7 mouse cellular contexts compared by ENCODE assay signal in the genomic region with DNA sequence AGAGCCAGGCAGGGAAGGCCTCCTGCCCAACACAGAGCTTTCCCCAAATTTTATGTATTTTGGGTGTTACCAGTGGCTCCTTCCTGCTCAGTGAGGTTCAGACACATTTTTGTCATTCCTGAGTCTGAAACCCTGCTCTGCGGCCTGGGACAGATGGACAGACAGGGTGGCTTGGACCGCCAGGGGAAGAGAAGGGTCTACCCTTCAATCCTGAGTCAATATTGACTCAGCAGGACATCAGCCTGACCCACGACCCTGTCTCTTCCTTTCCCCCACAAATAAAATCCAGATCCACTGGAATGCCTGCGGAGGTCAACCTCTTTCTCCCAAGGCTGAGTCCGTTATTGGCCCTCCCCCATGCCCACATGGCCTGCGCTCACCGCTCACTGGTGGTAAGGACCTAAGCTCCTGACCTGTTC. TPM values are rescaled to one million over a fixed set of nuclear protein-coding genes. Genes with fewer than 3 reads are reported as not detected.
DNase-seq lines count a peak whose midpoint lies in the region; ATAC-seq and TF ChIP-seq lines count a peak whose summit lies in the region.

No protein-coding gene starts in this region.

- peak; percentile 51 for TF ChIP-seq POLR2A in myocyte (IDR thresholded peaks at IDR 0.05; ENCODE audit: insufficient read length, low read depth)

- peak overlapping the region; percentile 90 for H3K27ac ChIP-seq in kidney, embryonic 15.5 days
- peak overlapping the region; percentile 49 for H3K27ac ChIP-seq in hindbrain, embryonic 16.5 days (ENCODE audit: low read depth, low read length)

- 24% methylated on average over 7 of the region's 7 CpGs for WGBS in kidney, embryonic 15.5 days
- 42% methylated on average over 7 of the region's 7 CpGs for WGBS in hindbrain, embryonic 16.5 days

- H3K4me2 ChIP-seq in kidney, embryonic 15.5 days, result peak overlapping the region; percentile 32
- H3K4me2 ChIP-seq in hindbrain, embryonic 16.5 days (ENCODE audit: low read length), result no peak overlapping the region; the same call in 1 of the 2 replicates
- H3K4me2 ChIP-seq in myocyte (ENCODE audit: low read depth), result peak overlapping the region; percentile 94

- H3K4me1 ChIP-seq in kidney, embryonic 15.5 days, result peaks cover 74% of the 10 kb centered on the region
- peaks cover 54% of the 10 kb centered on the region for H3K4me1 ChIP-seq in hindbrain, embryonic 16.5 days (ENCODE audit: control insufficient read depth, insufficient read depth, low read depth, low read length)

- no peaks in the 10 kb centered on the region for H3K9me3 ChIP-seq in kidney, embryonic 15.5 days (replicated peaks)
- no peaks in the 10 kb centered on the region for H3K9me3 ChIP-seq in hindbrain, embryonic 16.5 days (ENCODE audit: control insufficient read depth, low read length)

- H3K79me2 ChIP-seq in myocyte (ENCODE audit: control insufficient read depth, insufficient read depth), result peaks cover 76% of the 10 kb centered on the region

- no peak overlapping the region for H3K4me3 ChIP-seq in kidney, embryonic 15.5 days (replicated peaks)
- no peak overlapping the region for H3K4me3 ChIP-seq in hindbrain, embryonic 16.5 days (ENCODE audit: low read length)
- peak overlapping the region; percentile 85 for H3K4me3 ChIP-seq in myocyte

- H3K9ac ChIP-seq in kidney, embryonic 15.5 days, result 0 out of 2 replicates have a peak overlapping the region, but pooled peaks have one; percentile 14
- H3K9ac ChIP-seq in hindbrain, embryonic 16.5 days (ENCODE audit: low read depth, low read length), result no peak overlapping the region

- no peak overlapping the region for H3ac ChIP-seq in myocyte (ENCODE audit: control insufficient read depth, insufficient read length)

- DNase-seq in kidney, adult 8-10 months, result no peak
- peak; percentile 67 for DNase-seq in embryo, embryonic 10.5 days (ENCODE audit: low spot score)
- DNase-seq in left cerebral cortex, adult 18-20 months (ENCODE audit: low spot score in 2 of 2), result no peak

- ATAC-seq in kidney, embryonic 15.5 days (replicated peaks; ENCODE audit: low FRiP score), result no peak
- no peak for ATAC-seq in hindbrain, embryonic 16.5 days
- no peak for ATAC-seq in megakaryocyte-erythroid progenitor cell, adult 5-6 weeks (replicated peaks; ENCODE audit: low FRiP score, low TSS enrichment, poor library complexity, severe bottlenecking)

- peaks cover 14% of the 10 kb centered on the region for H3K36me3 ChIP-seq in kidney, embryonic 15.5 days
- peaks cover 13% of the 10 kb centered on the region for H3K36me3 ChIP-seq in hindbrain, embryonic 16.5 days (ENCODE audit: control insufficient read depth, insufficient read depth, low read length)
- peaks cover 13% of the 10 kb centered on the region for H3K36me3 ChIP-seq in myocyte (ENCODE audit: control insufficient read depth, insufficient read depth)

- peaks cover 9% of the 10 kb centered on the region for H3K27me3 ChIP-seq in kidney, embryonic 15.5 days
- no peaks in the 10 kb centered on the region for H3K27me3 ChIP-seq in hindbrain, embryonic 16.5 days (replicated peaks; ENCODE audit: control insufficient read depth, insufficient read depth, low read length)
- no peaks in the 10 kb centered on the region for H3K27me3 ChIP-seq in myocyte (ENCODE audit: control insufficient read depth, insufficient read depth, insufficient read length)

TF ChIP-seq in myocyte, 11 proteins besides CTCF, POLR2A, EP300 and RAD21:
- no peak for TF ChIP-seq REST (IDR thresholded peaks at IDR 0.05; ENCODE audit: insufficient read depth, insufficient read length)
- TF ChIP-seq MAX (IDR thresholded peaks at IDR 0.05; ENCODE audit: low read depth), result peak; percentile 35
- TF ChIP-seq CEBPB (IDR thresholded peaks at IDR 0.05; ENCODE audit: insufficient read depth, poor library complexity, severe bottlenecking), result no peak
- TF ChIP-seq MYOD1 (IDR thresholded peaks at IDR 0.05; ENCODE audit: control insufficient read depth in 1 of 3, insufficient read length in 2 of 3, low read depth in 2 of 3), result peak in 2 of 3 experiments; percentile 19 to 32
- no peak for TF ChIP-seq TCF3 (IDR thresholded peaks at IDR 0.05; ENCODE audit: insufficient read length, low read depth)
- TF ChIP-seq POLR2AphosphoS2 (IDR thresholded peaks at IDR 0.05; ENCODE audit: insufficient read length, low read depth), result peak; percentile 38
- peak; percentile 22 for TF ChIP-seq SRF (IDR thresholded peaks at IDR 0.05; ENCODE audit: control insufficient read depth, insufficient read length, low read depth)
- no peak for TF ChIP-seq TCF12 (IDR thresholded peaks at IDR 0.05; ENCODE audit: insufficient read depth, poor library complexity, severe bottlenecking)
- TF ChIP-seq USF1 (IDR thresholded peaks at IDR 0.05; ENCODE audit: low read depth), result peak; percentile 37
- no peak for TF ChIP-seq E2F4 (IDR thresholded peaks at IDR 0.05; ENCODE audit: insufficient read depth)
- TF ChIP-seq MYOG (IDR thresholded peaks at IDR 0.05; ENCODE audit: control insufficient read depth in 1 of 3, insufficient read depth in 1 of 3, insufficient read length in 2 of 3, low read depth in 2 of 3), result peak in 1 of 3 experiments; percentile 29
TF ChIP-seq in myocyte: peak in this region for 6.

RNA-seq across cellular contexts. Expression of a gene that starts 4.7 kb away (rescaled TPM):
- 52.4 and 65.0 TPM in 2 replicates for polyA plus RNA-seq in kidney, embryonic 15.5 days (2015; fragmentation: Nextera tagmentation; extraction: Ambion mirVana)
- polyA plus RNA-seq in hindbrain, embryonic 16.5 days (2015; fragmentation: Nextera tagmentation; extraction: Ambion mirVana), result 109 and 125 TPM in 2 replicates
- 244 TPM for polyA plus RNA-seq in myocyte (2012; fragmentation: generic; extraction: Trizol)
- total RNA-seq in megakaryocyte-erythroid progenitor cell, adult 5-6 weeks (2014; fragmentation: Nextera tagmentation), result 0.26 TPM in 1 of 2 replicates, not detected in the other
- 0.04 TPM in 1 of 2 replicates, not detected in the other for total RNA-seq in megakaryocyte-erythroid progenitor cell, adult 5-6 weeks (2017)
- total RNA-seq in left cerebral cortex, adult 18-20 months (2021), result 100 to 1,000 TPM; 264 to 276 TPM

RNA-seq across cellular contexts. Expression of a gene that starts 26.5 kb away (rescaled TPM):
- 26.5 and 27.2 TPM in 2 replicates for polyA plus RNA-seq in kidney, embryonic 15.5 days (2015; fragmentation: Nextera tagmentation; extraction: Ambion mirVana)
- polyA plus RNA-seq in hindbrain, embryonic 16.5 days (2015; fragmentation: Nextera tagmentation; extraction: Ambion mirVana), result 6.0 and 8.0 TPM in 2 replicates
- polyA plus RNA-seq in myocyte (2012; fragmentation: generic; extraction: Trizol), result 0.26 TPM
- 51.7 and 57.9 TPM in 2 replicates for total RNA-seq in megakaryocyte-erythroid progenitor cell, adult 5-6 weeks (2014; fragmentation: Nextera tagmentation)
- total RNA-seq in megakaryocyte-erythroid progenitor cell, adult 5-6 weeks (2017), result 32.2 and 35.3 TPM in 2 replicates
- total RNA-seq in left cerebral cortex, adult 18-20 months (2021), result 10 to 100 TPM; 15.9 to 17.8 TPM

RNA-seq across cellular contexts. Expression of a gene that starts 50.4 kb away (rescaled TPM):
- polyA plus RNA-seq in kidney, embryonic 15.5 days (2015; fragmentation: Nextera tagmentation; extraction: Ambion mirVana), result 10.9 TPM in 2 replicates
- polyA plus RNA-seq in hindbrain, embryonic 16.5 days (2015; fragmentation: Nextera tagmentation; extraction: Ambion mirVana), result 2.9 and 3.9 TPM in 2 replicates
- polyA plus RNA-seq in myocyte (2012; fragmentation: generic; extraction: Trizol), result 5.6 TPM
- 19.4 and 22.7 TPM in 2 replicates for total RNA-seq in megakaryocyte-erythroid progenitor cell, adult 5-6 weeks (2014; fragmentation: Nextera tagmentation)
- 17.6 and 35.2 TPM in 2 replicates for total RNA-seq in megakaryocyte-erythroid progenitor cell, adult 5-6 weeks (2017)
- total RNA-seq in left cerebral cortex, adult 18-20 months (2021), result 1 to 10 TPM; 4.6 to 5.1 TPM

RNA-seq across cellular contexts. Expression of a gene that starts 52.1 kb away (rescaled TPM):
- 27.1 and 30.8 TPM in 2 replicates for polyA plus RNA-seq in kidney, embryonic 15.5 days (2015; fragmentation: Nextera tagmentation; extraction: Ambion mirVana)
- polyA plus RNA-seq in hindbrain, embryonic 16.5 days (2015; fragmentation: Nextera tagmentation; extraction: Ambion mirVana), result 2.2 and 3.2 TPM in 2 replicates
- polyA plus RNA-seq in myocyte (2012; fragmentation: generic; extraction: Trizol), result 68.7 TPM
- 0.99 TPM in 1 of 2 replicates, not detected in the other for total RNA-seq in megakaryocyte-erythroid progenitor cell, adult 5-6 weeks (2014; fragmentation: Nextera tagmentation)
- 1.1 and 2.2 TPM in 2 replicates for total RNA-seq in megakaryocyte-erythroid progenitor cell, adult 5-6 weeks (2017)
- total RNA-seq in left cerebral cortex, adult 18-20 months (2021), result 10 to 100 TPM; 58.2 to 71.7 TPM
